Mouse (Mus musculus) small intestine, adult 2 months (tissue): ENCODE measurements at regions not wholly inside any gene's neighbourhood (a gene's known extent, or its start where the extent isn't known, plus 50 kb on each side); places are given as distances from the start of the nearest gene placed in this dataset.

Experiments used
- CTCF ChIP-seq: fragments of 200-500 bp; IDR thresholded peaks from 2 replicates; pipeline ENCODE4 v1.5.1; 2012; ENCODE audit warnings: low read depth, mild to moderate bottlenecking, control low read depth, inconsistent platforms, low read length, moderate library complexity, mixed read lengths; ENCODE audit not compliant: insufficient replicate concordance, insufficient read length; ENCODE audit errors: extremely low read depth
- POLR2A ChIP-seq: fragments of 200-500 bp; IDR thresholded peaks from 2 replicates; pipeline ENCODE4 v1.6.1; 2012; ENCODE audit warnings: low read depth, mild to moderate bottlenecking, control low read depth, inconsistent platforms, low read length, moderate library complexity

DNA sequence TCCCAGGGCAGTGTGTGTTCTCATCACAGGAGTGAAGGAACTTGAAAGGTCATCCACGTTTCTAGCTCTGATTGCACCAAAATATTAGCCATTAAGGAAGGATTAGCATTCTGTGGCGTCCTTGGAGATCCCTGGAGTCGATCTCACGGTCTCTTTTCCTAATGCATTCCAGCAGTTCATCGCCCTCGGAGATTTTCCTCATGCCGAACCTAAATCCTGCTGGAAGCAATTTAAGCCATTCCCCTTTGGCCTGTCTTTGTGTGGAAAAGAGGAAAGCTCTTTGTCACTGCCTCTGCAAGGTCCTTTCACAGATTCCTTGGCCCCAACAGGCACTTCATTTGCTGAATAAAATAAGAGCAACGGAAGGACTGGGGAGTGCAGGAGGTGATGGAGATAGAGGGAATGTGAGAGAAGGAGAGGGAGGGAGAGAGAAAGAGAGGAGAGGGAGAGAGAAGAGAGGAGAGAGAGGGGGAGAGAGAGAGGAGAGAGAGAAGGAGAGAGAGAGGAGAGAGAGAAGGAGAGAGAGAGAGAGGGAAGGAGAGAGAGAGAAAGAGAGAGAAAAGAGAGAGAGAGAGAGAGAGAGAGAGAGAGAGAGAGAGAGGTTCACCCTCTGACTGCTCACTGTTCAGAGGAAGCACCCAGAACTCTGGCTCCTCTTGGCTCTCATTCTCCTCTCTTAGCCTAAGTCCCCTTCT lies 177.2 kb upstream of the Zfp462 start:
- TF ChIP-seq POLR2A (no peak), CTCF (no peak)
